Mouse (Mus musculus) ZHBTc4 (cell line): Measurements from ENCODE around the gene Vmp1.

Experiments
- DNase-seq: peaks from one replicate; pipeline ENCODE4 v3.0.0-alpha.2; 2011; ENCODE audit warnings: low read depth, low spot score

The Vmp1 gene

DNA sequence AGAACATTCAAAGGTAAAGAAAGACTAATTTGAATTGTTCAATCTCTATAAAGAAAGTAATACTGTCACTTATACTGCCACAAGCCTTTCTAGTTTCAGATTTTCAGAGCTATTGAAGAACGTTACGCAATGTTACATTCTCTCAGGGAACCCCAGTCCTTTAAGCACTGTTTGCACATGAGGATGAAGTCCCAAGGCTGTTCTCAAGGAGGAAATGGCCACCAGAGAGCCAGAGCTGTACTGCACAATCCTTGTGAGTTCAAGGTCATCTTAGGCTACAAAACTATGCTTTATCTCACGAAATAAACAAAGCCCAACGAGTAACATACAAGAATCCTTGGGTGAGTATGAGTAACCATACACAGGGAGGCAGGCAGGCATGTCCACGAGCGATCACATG, 49.2 kb downstream of the Vmp1 start:
- DNase-seq, result no peak

DNA sequence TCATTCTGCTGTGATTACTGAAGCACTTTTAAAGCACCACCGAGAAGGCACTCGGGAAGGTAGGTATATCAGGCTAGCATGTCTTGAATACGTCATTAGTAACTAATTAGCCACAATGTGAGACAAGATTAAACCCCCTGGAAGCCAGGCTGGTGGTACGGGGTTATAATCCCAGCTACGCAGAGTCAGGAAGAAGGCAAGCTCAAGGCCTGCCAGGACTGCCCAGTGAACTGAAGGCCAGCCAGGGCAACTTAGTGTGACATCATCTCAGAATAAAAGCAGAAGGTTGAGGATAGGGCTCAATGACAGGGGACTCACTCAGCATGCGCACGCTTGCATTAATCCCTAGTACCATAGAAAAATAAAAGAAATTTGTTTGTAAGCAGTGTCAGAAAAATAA, 53.7 kb downstream of the Vmp1 start:
- DNase-seq, result no peak

DNA sequence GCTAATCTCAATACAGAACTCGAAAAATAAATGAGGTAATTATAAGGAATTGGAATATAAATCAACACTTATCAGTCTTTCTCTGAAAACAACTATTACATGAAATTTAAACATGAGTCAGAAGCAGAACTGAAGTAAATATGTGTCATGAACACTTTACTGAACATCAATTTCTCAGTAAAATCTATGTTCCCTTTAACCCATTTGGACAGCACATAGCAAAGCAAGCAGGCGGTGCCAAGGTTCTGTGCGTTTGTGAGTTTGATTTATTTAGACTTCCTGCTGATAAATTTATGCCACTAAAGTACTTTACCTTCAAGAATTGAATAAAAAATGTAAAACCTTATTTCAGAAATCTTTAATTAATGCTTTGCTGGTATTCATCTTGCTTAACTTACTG, 54.2 kb downstream of the Vmp1 start:
- DNase-seq, result no peak

DNA sequence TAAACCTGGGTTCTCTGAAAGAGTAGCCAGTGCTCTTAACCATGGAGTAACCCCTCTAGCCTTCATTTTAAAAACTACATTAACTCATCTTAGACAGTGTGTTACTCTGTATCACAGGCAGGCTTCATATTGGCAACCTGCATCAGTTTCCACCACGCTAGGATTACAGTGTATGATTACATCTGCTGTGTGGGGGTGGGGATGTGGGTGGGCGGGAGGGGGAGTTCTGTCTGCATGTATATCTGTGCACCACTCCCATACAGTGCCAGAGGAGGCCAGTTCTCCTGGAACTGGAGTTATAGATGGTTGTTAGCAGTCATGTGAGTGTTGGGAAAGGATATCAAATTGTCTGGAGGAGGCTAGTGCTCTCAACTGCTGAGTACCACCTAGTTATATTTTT, 55.2 kb downstream of the Vmp1 start:
- no peak for DNase-seq

DNA sequence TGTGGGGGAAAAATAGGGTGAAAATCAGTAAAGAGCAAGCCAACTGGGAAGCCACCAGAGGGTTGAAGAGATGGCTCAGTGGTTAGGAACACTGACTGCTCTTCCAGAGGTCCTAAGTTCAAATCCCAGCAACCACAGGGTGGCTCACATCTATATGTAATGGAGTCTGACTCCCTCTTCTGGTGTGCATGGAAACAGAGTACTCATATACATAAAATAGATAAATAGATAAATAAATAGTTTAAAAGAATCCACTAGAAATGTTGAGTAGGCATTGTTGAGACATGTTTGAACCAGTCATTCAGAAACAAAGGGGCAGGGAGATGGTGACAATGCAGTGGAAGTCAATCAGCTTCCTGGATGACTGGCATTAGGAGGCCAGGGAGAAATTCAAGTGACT, 56.0 kb downstream of the Vmp1 start:
- DNase-seq, result no peak

DNA sequence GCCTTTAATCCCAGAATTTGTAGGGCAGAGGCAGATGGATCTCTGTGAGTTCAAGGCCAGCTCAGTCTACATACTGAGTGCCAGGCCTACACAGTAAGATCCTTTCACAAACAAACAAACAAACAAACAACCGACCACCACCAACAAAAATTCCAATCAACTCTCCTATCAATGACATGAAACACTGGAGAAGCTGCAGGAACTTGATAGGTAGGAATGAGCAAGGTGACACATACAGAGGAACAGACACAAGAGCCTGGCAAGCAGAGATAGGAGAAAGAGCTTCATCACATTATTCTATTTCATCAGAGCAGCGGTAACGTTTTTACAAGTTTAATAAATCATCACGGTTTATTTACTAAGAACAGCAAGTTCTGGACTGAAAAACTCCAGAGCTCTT, 56.9 kb downstream of the Vmp1 start:
- no peak for DNase-seq

DNA sequence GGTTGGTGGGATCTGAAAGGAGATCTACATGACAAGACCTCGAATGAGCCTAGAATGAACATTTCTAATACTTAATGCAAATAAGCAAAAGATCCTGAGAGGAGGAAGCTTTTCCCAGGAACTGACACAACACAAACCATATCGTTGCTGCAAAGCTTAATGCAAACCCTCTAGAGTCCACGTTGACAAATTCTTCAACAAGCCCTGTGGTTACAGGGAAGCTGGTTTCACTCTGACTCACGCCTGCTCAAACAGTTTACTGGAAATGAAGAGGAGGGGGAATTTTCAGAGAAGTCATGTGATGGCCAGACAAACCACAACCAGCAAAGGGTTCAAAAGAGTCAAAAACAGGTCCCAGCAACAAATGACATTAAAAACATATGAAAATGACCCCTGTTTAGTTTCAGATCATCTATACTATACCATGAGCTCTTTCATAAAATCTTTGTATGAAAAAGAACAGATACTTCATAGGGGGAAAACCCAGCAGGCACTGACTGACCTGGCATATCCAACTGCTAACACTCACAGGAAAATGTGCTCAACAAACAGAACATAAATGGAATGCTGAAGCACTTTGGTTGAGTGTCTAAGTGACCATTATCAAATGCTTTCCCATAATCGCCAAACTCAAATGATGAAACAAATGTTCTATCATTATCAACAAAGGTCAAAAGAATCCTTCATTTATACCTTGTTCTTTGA, 59.2 kb downstream of the Vmp1 start:
- no peak for DNase-seq

DNA sequence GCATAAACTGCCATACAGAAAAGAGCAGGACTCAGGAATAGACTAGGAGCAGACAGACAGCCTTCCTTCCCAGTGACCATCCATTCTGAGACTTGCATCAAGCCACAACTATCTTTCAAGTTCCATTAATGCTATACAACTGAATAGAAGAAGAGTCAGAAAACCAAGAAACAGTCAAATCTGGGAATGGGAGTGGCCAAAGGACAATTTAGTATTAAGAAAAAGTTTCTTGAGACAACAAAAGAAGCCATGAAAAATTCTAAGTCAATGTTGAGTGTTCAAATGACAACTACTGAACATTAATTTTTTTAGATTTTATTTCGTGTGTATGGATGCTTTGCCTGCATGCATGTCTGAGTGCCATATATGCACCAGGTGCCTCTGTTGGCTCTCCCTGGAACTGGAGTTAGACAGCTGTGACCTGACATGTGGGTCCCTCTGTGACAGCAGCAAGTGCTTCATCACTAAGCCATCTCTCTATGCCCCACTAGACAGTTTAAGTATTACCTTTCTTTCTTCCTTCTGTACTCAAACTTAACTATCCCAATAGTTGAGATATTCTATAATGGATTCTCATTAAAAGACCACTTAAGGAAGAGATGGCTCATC, 60.1 kb downstream of the Vmp1 start:
- no peak for DNase-seq

DNA sequence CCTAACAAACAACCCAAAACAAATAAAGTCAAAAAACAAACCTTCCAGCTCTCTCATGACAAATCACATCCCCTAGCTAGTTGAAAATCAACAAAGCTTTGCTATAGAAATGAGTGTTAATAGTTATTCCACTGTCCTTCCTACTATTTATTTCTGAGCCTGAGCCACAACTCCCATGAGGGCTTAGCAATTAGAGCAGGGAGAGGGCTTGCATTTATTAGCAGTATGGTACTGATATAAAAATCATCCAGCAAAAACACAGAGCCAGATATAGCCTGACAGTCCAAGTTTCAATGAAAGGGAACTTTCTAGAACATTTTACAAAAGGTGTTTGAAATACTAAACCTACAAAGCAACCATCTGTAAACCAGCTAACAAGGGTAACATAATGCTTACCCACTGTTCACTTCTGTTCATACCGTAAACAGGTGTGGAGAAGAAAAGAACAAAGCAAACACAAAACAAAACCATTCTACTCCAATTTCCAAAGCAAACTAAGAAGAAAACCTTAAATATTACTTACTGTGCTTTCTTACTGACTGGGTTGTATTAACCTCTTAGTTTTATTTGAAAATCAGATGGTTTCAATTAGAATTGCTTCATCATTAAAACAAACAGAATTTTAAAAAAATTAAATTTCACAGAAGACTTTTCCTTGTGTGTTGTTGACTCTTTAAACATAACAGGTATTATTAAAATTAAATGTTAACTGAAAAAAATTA, 61.3 kb downstream of the Vmp1 start:
- DNase-seq, result no peak

DNA sequence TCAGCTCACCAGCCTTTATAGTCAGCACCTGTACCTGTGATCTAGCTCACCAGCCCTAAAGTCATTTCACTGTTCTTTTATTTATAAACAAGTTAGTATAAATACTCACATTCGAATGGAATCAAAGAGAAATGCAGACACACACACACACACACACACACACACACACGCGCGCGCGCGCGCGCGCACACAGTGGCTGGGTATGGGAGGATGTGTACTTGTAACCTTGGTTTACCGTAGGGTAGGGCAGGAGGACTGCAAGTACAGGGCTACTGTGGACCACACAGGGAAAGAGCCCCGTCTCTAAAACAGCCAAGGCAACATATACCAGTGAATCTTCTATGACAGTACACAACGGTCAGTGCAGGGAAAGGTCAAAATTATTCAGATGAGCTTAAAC, 62.5 kb downstream of the Vmp1 start:
- no peak for DNase-seq

DNA sequence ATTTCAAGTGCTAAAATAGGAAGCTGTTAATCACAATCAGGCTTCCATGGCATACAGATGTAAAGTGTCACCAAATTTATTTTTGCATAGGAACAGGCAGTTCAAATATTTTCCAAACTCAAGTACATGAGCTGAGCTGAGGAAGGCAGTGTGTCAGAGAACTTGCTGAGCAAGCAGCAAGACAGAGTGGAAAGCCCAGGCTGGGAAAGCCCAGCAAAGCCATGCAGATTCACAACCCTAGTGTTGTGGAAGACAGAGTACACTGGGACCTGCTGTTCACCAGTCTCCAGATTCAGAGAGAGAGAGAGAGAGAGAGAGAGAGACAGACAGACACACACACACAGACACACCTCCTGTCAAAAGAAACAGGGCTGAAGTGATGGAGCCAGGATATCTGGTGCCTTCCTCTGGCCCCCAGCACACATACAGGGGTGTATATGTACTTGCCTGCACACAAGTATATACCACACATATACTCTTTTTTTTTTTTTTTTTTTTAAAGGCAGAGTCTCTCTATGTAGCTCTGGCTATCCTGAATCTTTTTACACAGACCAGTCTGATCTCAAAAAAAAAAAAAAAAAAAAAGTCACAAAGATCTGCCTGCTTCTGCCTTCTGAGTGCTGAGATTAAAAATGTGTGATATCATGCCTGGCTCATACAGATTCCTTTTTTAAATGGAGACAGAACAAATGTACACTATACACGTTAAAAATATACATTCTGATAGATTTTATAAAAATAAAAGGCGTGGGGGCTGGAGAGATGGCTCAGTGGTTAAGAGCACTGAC, 64.9 kb downstream of the Vmp1 start:
- no peak for DNase-seq

DNA sequence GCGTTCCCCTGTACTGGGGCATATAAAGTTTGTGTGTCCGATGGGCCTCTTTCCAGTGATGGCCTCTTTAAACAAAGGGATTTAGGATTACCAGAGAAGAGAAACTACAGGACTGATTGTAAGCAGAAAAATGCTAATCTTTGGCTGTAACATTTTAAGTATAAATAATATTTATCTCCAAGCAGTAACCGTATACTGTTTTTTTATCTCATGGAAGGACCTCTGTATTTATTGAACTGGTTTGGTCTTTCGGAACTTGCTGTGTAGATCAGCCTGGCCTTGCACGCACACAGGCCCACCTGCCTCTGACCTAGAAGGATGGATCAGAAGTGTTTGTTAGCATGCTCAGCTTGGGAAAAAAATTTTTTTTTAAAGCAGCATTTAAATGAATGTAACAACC, 69.0 kb downstream of the Vmp1 start:
- no peak for DNase-seq

DNA sequence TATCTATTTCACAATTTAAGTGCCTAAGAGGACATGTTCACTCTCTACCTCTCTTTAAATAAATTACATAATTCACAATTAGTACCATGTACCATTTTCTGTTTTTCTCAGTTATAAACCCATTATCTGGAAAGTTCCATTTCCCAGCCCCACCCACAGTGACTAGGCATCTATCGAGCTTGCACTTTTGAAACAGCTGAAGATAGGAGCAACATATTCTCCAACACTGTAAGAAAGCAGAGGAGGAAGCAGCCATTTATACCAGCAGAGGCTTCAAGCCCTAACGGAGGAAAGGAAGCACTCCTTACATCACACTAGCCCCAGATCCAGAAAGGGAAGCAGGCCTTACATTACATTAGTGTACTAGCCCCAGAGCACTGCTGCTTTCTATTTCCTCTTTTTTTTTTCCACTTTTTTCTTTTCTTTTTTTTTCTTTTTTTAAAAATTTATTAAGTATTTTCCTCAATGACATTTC, 69.5 kb downstream of the Vmp1 start:
- no peak for DNase-seq

DNA sequence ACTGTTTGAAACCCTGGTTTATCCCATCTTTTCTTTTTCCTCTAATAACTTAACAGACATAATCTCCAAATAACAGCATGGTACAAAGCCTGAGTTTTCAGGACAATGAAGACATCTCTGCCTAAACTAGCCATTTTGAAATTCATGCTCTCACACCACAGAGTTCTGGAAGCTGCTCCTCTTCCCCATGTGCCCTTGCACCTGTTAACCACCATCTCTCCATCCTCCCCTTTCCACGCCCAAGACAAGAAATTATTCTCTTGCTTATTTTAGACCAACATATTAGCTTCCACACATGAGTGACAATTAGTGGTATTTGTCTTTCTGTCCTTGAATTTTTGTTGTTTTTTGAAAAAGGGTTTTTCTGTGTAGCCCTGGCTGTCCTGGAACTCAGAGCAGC, 71.6 kb downstream of the Vmp1 start:
- no peak for DNase-seq

DNA sequence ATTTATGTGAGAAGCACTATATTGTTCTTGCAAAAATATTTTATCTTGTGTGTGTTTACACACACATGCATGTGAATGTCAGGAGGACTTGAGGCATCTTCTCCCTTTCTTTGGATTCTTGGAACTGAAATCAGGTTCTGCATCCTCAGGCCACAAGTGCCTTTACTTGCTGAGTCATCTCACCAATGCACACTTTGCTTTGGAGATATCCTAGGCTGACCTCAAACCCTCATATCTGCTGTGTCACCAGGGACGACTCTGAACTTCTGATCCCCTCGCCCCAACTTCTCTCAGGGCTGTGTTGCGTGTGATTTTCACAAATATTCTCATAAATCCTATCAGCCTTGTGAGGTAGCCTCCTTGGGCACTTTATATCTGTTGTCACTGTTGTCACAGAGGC, 73.4 kb downstream of the Vmp1 start:
- DNase-seq, result no peak

DNA sequence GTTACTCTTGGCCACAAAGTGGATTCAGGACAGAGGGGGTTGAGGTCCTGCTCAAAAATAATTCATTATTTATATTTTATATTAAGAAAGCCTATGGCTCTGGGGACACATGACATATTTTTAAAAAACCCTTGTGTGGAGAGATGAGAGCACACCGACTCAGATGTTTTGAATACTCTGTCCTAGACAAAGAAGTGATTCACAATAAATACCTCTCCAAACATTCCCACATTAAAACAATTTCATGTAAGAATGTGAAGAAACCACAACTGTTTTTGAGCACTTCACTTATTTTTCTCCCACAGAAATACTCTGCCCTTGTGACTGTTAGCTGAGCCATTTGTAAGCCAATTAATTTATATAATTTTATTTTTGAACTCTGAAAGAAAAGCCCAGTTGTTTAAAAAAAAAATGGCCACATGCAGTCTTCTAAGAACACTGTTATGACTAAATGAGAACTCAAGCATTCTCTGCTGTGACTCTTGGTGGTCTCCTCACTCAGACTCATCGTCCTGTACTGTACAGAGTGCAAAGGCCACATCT, 75.8 kb downstream of the Vmp1 start:
- DNase-seq, result no peak

DNA sequence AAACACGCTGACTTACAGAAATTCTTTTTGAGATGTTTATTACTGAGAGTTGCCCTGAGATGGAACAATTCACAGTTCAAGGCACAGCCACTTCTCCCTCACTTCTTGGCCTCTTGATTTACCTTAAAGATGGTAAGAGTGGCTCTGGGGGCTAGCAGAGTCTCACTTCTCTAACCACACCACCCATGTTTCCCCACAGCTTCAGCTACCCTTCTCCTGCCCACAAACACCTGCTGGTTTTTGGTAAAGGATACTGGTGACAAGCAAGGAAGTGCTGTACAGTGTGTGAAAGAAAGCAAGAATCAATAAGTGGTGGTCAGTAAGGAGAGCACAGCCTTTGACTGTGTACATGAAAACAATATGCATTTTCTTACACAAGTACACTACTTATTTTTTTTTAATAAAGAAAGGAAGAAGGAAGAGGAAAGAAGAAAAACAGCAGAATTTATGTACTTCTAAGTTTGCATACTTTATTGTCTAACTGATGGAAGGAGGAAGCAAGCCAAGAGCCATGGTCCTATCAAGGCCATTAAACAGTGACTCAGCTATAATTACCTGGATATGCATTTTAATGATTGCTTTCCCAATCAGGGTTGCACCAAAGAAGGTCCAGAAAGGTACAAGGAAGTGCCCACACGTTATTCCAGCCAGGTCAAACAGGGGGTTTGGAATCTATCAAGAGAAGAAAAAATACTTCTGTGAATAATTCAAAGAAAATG, 76.9 kb downstream of the Vmp1 start:
- no peak for DNase-seq

DNA sequence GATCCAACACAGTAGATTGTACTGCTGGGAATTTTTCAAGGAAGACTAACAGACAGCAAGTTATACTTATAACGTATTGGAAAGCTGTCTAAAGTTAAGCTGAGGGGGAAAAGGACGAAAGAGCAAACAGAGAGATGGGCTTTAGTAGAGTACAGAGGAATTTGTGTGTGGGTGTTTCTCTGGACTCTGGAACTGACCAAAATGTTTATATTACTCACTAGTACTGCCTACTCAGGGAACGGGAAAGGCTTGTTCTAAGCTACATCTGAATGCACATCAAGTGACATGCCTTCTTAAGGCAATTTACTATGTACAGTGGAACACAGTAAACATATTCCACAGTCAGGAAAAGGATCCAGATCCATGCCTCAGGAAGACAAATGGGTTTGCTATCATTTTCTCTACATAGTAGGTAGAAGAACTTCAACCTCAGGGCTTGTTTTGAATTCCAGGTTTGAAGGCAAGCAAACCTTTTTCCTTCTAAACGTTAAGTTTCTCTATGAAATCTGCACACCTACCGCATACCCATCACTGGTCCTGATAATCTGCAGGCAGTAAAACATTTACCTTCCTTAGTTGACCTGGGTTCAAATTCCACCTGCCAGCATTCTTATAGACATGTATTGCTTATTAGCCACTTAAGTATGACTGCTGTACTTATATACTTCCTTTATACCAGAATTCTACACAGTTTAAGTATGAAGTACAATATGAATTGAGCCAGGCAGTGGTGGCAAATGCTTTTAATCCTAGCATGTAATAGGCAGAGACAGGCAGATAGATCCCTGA, 78.7 kb downstream of the Vmp1 start:
- no peak for DNase-seq

DNA sequence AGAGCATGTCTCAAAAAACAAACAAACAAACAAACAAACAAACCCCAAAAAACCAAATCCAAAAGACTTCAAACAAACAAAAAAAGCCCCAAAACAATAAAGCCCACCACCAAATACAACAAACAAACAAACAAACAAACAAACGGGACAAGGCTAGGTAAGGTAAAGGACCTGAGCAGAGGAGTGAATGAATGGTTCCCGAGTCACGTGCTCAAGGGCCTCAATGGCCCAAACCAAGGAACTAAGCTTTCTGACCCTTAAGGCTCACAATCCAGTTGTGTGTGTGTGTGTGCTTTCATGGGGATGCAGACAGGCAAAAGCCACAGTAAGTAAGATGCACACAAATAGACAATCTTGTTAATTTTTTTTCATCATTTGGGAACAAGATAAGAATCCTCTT, 79.3 kb downstream of the Vmp1 start:
- no peak for DNase-seq

DNA sequence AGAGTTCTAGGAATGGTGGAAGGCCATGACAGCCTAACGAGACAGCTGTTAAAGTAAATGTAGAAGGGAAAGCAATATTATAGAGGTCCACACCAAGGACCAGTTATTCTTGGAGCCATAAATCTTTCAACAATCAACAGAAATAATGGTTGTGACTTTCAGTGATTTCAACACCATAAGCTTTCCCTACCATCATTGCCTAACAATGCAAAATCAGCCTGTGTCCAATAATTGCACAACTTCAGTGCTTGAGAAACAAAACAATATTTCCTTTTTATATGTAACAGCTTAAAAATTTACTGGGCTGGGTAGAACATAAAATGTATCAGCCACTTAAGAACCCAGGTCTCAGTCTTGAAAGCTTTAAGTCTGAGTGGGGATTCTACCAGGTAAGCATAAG, 79.9 kb downstream of the Vmp1 start:
- no peak for DNase-seq

DNA sequence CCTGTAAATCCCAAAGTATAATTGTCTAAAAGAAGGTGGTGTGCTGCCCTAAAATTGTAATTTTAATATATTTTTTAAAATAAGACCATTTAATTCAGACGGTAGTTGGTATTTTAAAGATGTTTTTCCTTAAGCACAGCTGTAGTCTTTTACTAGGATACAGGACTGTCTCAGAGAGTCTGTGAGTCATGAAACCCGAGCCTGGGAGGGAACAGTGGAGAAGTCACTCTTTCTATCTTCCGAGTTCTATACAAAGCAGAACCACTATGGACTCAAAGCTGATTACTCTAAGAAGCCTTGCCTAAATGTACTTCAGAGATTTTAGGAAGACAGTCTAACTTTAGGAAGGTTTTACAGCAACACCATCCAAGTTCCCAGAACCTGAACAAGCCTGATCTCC, 81.5 kb downstream of the Vmp1 start:
- no peak for DNase-seq
